Mouse (Mus musculus) urinary bladder, postnatal 10 days (tissue): ENCODE data around the gene Pxylp1.

Experiments
- DNase-seq: peaks from one replicate; pipeline ENCODE4 v3.0.0; 2022; ENCODE audit warnings: low spot score

Pxylp1 gene

GRCm38 (mm10) chr9:96860380-96861091, 31.9 kb downstream of the Pxylp1 start:
- no peak for DNase-seq

GRCm38 (mm10) chr9:96859027-96859426, 33.4 kb downstream of the Pxylp1 start:
- no peak for DNase-seq

- DNase-seq, result no peak
These were observed 34.6 kb downstream of the Pxylp1 start for GRCm38 (mm10) chr9:96857838-96858237.

- DNase-seq, result no peak
These were observed 38.9 kb downstream of the Pxylp1 start for GRCm38 (mm10) chr9:96853300-96854186.

- DNase-seq, result no peak
These were observed 40.8 kb downstream of the Pxylp1 start for GRCm38 (mm10) chr9:96851634-96852033.

- no peak for DNase-seq
These were observed 41.4 kb downstream of the Pxylp1 start for GRCm38 (mm10) chr9:96851036-96851435.

GRCm38 (mm10) chr9:96849012-96849411, 43.5 kb downstream of the Pxylp1 start:
- DNase-seq, result no peak

- DNase-seq, result no peak
These were observed 46.1 kb downstream of the Pxylp1 start for GRCm38 (mm10) chr9:96846361-96846760.

- no peak for DNase-seq
These were observed 47.7 kb downstream of the Pxylp1 start for GRCm38 (mm10) chr9:96844798-96845209.

- DNase-seq, result no peak
These were observed 53.1 kb downstream of the Pxylp1 start for GRCm38 (mm10) chr9:96839376-96839775.

- no peak for DNase-seq
These were observed 53.6 kb downstream of the Pxylp1 start for GRCm38 (mm10) chr9:96838864-96839263.

- no peak for DNase-seq
These were observed 54.6 kb downstream of the Pxylp1 start for GRCm38 (mm10) chr9:96837781-96838420.

- DNase-seq, result no peak
These were observed 55.5 kb downstream of the Pxylp1 start for GRCm38 (mm10) chr9:96836984-96837383.

- DNase-seq, result no peak
These were observed 57.0 kb downstream of the Pxylp1 start for GRCm38 (mm10) chr9:96835374-96835921.

- no peak for DNase-seq
These were observed 58.9 kb downstream of the Pxylp1 start for GRCm38 (mm10) chr9:96833606-96834005.

- no peak for DNase-seq
These were observed 60.0 kb downstream of the Pxylp1 start for GRCm38 (mm10) chr9:96832516-96832915.

- no peak for DNase-seq
These were observed 61.6 kb downstream of the Pxylp1 start for GRCm38 (mm10) chr9:96830856-96831359.

GRCm38 (mm10) chr9:96829682-96830081, 62.8 kb downstream of the Pxylp1 start:
- DNase-seq, result no peak

- no peak for DNase-seq
These were observed 64.4 kb downstream of the Pxylp1 start for GRCm38 (mm10) chr9:96828071-96828470.

GRCm38 (mm10) chr9:96827002-96827785, 65.3 kb downstream of the Pxylp1 start:
- no peak for DNase-seq

GRCm38 (mm10) chr9:96824857-96825256, 67.6 kb downstream of the Pxylp1 start:
- no peak for DNase-seq
